Mouse (Mus musculus) olfactory bulb, adult 2 months (tissue): ENCODE data around the gene Wdtc1.

ENCODE experiments used
- CTCF ChIP-seq: fragments of 200-500 bp; IDR thresholded peaks from 2 replicates; pipeline ENCODE4 v1.5.1; 2012; ENCODE audit warnings: low read depth, mild to moderate bottlenecking, low read length, moderate library complexity; ENCODE audit not compliant: insufficient read depth
- POLR2A ChIP-seq: fragments of 200-500 bp; IDR thresholded peaks from 2 replicates; pipeline ENCODE4 v1.6.1; 2012; ENCODE audit warnings: mild to moderate bottlenecking, low read depth, low read length, moderate library complexity; ENCODE audit not compliant: insufficient read depth

- TF ChIP-seq CTCF, result no peak
- TF ChIP-seq POLR2A, result no peak
These were observed 84.3 kb downstream of the Wdtc1 start for GRCm38 (mm10) chr4:133268931-133269330.
